Mouse (Mus musculus): ENCODE data around the gene Acpp. TPM values are rescaled to one million over a fixed set of nuclear protein-coding genes. Genes with fewer than 3 reads are reported as not detected.
"Not testable (repeated sequence)": the region's sequence is repeated elsewhere in the genome, so short reads cannot be mapped to it uniquely, and the experiment has no call there.

The Acpp gene
- 0.16 TPM in 2 replicates for polyA plus RNA-seq (2015; fragmentation: Nextera tagmentation; extraction: Ambion mirVana)

- Histone ChIP-seq H3K4me2 (peak within 1 kb of the TSS; percentile 38), H3K4me1 (replicated peaks) (peaks cover 10% of the 10 kb centered on the region), H3K36me3 (no peaks in the 10 kb centered on the region), H3K9ac (peak within 1 kb of the TSS; percentile 36), H3K27me3 (0 out of 2 replicates have a peak, but pooled peaks cover 3% of the 10 kb centered on the region), H3K4me3 (peak within 1 kb of the TSS; percentile 15; the same call in 1 of the 2 replicates), H3K27ac (no peak within 1 kb of the TSS), H3K9me3 (no peaks in the 10 kb centered on the region)
- ATAC-seq (ENCODE audit: low FRiP score) = no peak
- WGBS = 22% methylated on average over 18 of the region's 18 CpGs
Measured at GRCm38 (mm10) chr9:104337183-104337931, at the start of gene Acpp. Gene Acpp, minus strand, starts transcription at chr9:104337748.

GRCm38 (mm10) chr9:104382571-104383170 lies 45.1 kb upstream of the Acpp start:
- Histone ChIP-seq H3K4me3 (no peak overlapping the region), H3K27me3 (no peaks in the 10 kb centered on the region), H3K36me3 (no peaks in the 10 kb centered on the region), H3K9me3 (no peaks in the 10 kb centered on the region), H3K27ac (no peak overlapping the region), H3K4me1 (replicated peaks) (no peaks in the 10 kb centered on the region), H3K9ac (no peak overlapping the region), H3K4me2 (no peak overlapping the region)
- no peak for ATAC-seq (ENCODE audit: low FRiP score)
- 88% methylated on average over 6 of the region's 6 CpGs for WGBS

GRCm38 (mm10) chr9:104379532-104380162 lies 42.1 kb upstream of the Acpp start:
- H3K9me3 ChIP-seq = no peaks in the 10 kb centered on the region
- H3K27ac ChIP-seq = no peak overlapping the region
- no peaks in the 10 kb centered on the region for H3K36me3 ChIP-seq
- H3K4me1 ChIP-seq (replicated peaks) = no peaks in the 10 kb centered on the region
- ATAC-seq (ENCODE audit: low FRiP score) = no peak
- 67% methylated on average over 9 of the region's 9 CpGs for WGBS
- no peak overlapping the region for H3K4me2 ChIP-seq
- H3K27me3 ChIP-seq = no peaks in the 10 kb centered on the region
- H3K4me3 ChIP-seq = no peak overlapping the region
- no peak overlapping the region for H3K9ac ChIP-seq

GRCm38 (mm10) chr9:104375573-104375972 lies 38.0 kb upstream of the Acpp start:
- no peaks in the 10 kb centered on the region for H3K36me3 ChIP-seq
- peaks cover 3% of the 10 kb centered on the region; the same call in 1 of the 2 replicates for H3K9me3 ChIP-seq
- no peaks in the 10 kb centered on the region for H3K27me3 ChIP-seq
- H3K4me2 ChIP-seq = no peak overlapping the region
- H3K4me3 ChIP-seq = no peak overlapping the region
- no peak overlapping the region for H3K9ac ChIP-seq
- ATAC-seq (ENCODE audit: low FRiP score) = no peak
- no peak overlapping the region for H3K27ac ChIP-seq
- no peaks in the 10 kb centered on the region for H3K4me1 ChIP-seq (replicated peaks)
- 48% methylated on average over 3 of the region's 3 CpGs for WGBS

- WGBS = 34% methylated on average over 6 of the region's 6 CpGs
- ATAC-seq (ENCODE audit: low FRiP score) = no peak
- no peak overlapping the region for H3K4me3 ChIP-seq
- H3K4me2 ChIP-seq = no peak overlapping the region
- peaks cover 3% of the 10 kb centered on the region; the same call in 1 of the 2 replicates for H3K9me3 ChIP-seq
- no peak overlapping the region for H3K9ac ChIP-seq
- no peak overlapping the region for H3K27ac ChIP-seq
- no peaks in the 10 kb centered on the region for H3K27me3 ChIP-seq
- no peaks in the 10 kb centered on the region for H3K36me3 ChIP-seq
- H3K4me1 ChIP-seq (replicated peaks) = no peaks in the 10 kb centered on the region
Measured at GRCm38 (mm10) chr9:104373253-104373652, 35.7 kb upstream of the Acpp start.

GRCm38 (mm10) chr9:104366983-104367382 lies 29.4 kb upstream of the Acpp start:
- H3K4me3 ChIP-seq = no peak overlapping the region
- peaks cover 9% of the 10 kb centered on the region; the same call in 1 of the 2 replicates for H3K9me3 ChIP-seq
- no peaks in the 10 kb centered on the region for H3K27me3 ChIP-seq
- H3K4me1 ChIP-seq (replicated peaks) = no peaks in the 10 kb centered on the region
- H3K36me3 ChIP-seq = no peaks in the 10 kb centered on the region
- H3K9ac ChIP-seq = no peak overlapping the region
- WGBS = 92% methylated on average over 2 of the region's 2 CpGs
- no peak overlapping the region for H3K4me2 ChIP-seq
- no peak for ATAC-seq (ENCODE audit: low FRiP score)
- H3K27ac ChIP-seq = no peak overlapping the region

GRCm38 (mm10) chr9:104361951-104362350 lies 24.4 kb upstream of the Acpp start:
- not testable (repeated sequence) for H3K27ac ChIP-seq; H3K27me3 ChIP-seq; H3K4me3 ChIP-seq; H3K4me2 ChIP-seq; H3K36me3 ChIP-seq; H3K9ac ChIP-seq; H3K9me3 ChIP-seq; H3K4me1 ChIP-seq (replicated peaks); ATAC-seq (ENCODE audit: low FRiP score)
- 95% methylated on average over 1 of the region's 1 CpGs for WGBS

GRCm38 (mm10) chr9:104361073-104361891 lies 23.7 kb upstream of the Acpp start:
- no peaks in the 10 kb centered on the region for H3K27me3 ChIP-seq
- no peak overlapping the region for H3K4me3 ChIP-seq
- no peak overlapping the region for H3K4me2 ChIP-seq
- no peak overlapping the region for H3K9ac ChIP-seq
- H3K27ac ChIP-seq = no peak overlapping the region
- no peak for ATAC-seq (ENCODE audit: low FRiP score)
- 78% methylated on average over 17 of the region's 17 CpGs for WGBS
- H3K9me3 ChIP-seq = 0 out of 2 replicates have a peak, but pooled peaks cover 6% of the 10 kb centered on the region
- H3K4me1 ChIP-seq (replicated peaks) = no peaks in the 10 kb centered on the region
- H3K36me3 ChIP-seq = no peaks in the 10 kb centered on the region

- H3K9ac ChIP-seq = no peak overlapping the region
- H3K27ac ChIP-seq = no peak overlapping the region
- WGBS = 88% methylated on average over 4 of the region's 4 CpGs
- 0 out of 2 replicates have a peak, but pooled peaks cover 6% of the 10 kb centered on the region for H3K9me3 ChIP-seq
- H3K4me1 ChIP-seq (replicated peaks) = no peaks in the 10 kb centered on the region
- ATAC-seq (ENCODE audit: low FRiP score) = no peak
- H3K4me2 ChIP-seq = no peak overlapping the region
- no peak overlapping the region for H3K4me3 ChIP-seq
- H3K36me3 ChIP-seq = no peaks in the 10 kb centered on the region
- H3K27me3 ChIP-seq = no peaks in the 10 kb centered on the region
Measured at GRCm38 (mm10) chr9:104360389-104360788, 22.8 kb upstream of the Acpp start.

GRCm38 (mm10) chr9:104355521-104356270 lies 18.1 kb upstream of the Acpp start:
- Histone ChIP-seq H3K27me3 (no peaks in the 10 kb centered on the region), H3K4me3 (no peak overlapping the region), H3K9ac (no peak overlapping the region), H3K4me2 (no peak overlapping the region), H3K4me1 (replicated peaks) (no peaks in the 10 kb centered on the region), H3K27ac (no peak overlapping the region), H3K36me3 (no peaks in the 10 kb centered on the region), H3K9me3 (no peaks in the 10 kb centered on the region)
- no peak for ATAC-seq (ENCODE audit: low FRiP score)
- 66% methylated on average over 8 of the region's 8 CpGs for WGBS

- no peak overlapping the region for H3K4me2 ChIP-seq
- no peaks in the 10 kb centered on the region for H3K9me3 ChIP-seq
- WGBS = 90% methylated on average over 5 of the region's 5 CpGs
- 0 out of 2 replicates have a peak, but pooled peaks cover 3% of the 10 kb centered on the region for H3K27me3 ChIP-seq
- H3K4me3 ChIP-seq = no peak overlapping the region
- H3K36me3 ChIP-seq = no peaks in the 10 kb centered on the region
- no peaks in the 10 kb centered on the region for H3K4me1 ChIP-seq (replicated peaks)
- H3K27ac ChIP-seq = no peak overlapping the region
- H3K9ac ChIP-seq = no peak overlapping the region
- ATAC-seq (ENCODE audit: low FRiP score) = no peak
Measured at GRCm38 (mm10) chr9:104344136-104344535, 6.6 kb upstream of the Acpp start.

All from hindbrain, embryonic 13.5 days (tissue).